In the genomic region with DNA sequence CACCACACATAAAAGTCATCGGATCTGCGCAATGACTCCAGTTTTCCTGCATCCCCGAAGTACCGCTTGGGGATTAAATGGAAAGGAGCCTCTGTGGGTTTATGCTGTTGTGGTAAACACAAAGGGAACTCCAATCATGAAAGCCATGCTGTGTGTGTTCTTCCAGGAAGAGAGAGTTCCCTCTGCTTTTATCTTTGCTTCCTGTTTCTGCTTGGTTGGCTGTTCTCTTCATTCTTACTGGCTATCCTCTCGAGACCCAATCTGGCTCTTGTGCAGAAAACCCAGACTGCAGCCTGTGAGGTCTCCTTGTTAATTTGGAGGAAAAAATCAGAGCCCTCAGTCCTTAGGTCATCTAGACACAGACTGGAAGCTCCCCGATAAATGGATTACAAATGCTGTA, we compare ENCODE assay signal across 23 mouse cellular contexts. TPM values are rescaled to one million over a fixed set of nuclear protein-coding genes. Genes with fewer than 3 reads are reported as not detected.
DNase-seq lines count a peak whose midpoint lies in the region; ATAC-seq lines count a peak whose summit lies in the region.
"Had no signal": no experiment of that assay in that cellular context is flagged by ENCODE, and none has a peak within 500 bp of the region (broad histone marks: within the 10 kb centered on the region; RNA-seq: fewer than 3 reads in every experiment).

No protein-coding gene starts in this region.

- H3K4me1 ChIP-seq in liver, embryonic 12.5 days: peaks cover 45% of the 10 kb centered on the region
- H3K4me1 ChIP-seq: forebrain, embryonic 10.5 days had no signal

- 43% methylated on average over 6 of the region's 6 CpGs for WGBS in liver, embryonic 12.5 days (ENCODE audit: insufficient replicate concordance)

- H3K4me2 ChIP-seq in liver, embryonic 12.5 days: peak overlapping the region; percentile 22; the same call in 1 of the 2 replicates
- H3K4me2 ChIP-seq: hindbrain, embryonic 14.5 days had no signal

- intact Hi-C loops in heart, postnatal 36 days (cut with DNase I): no loop called here

- no peaks in the 10 kb centered on the region for H3K9me3 ChIP-seq in liver, embryonic 12.5 days (replicated peaks)
- H3K9me3 ChIP-seq: embryonic facial prominence, embryonic 10.5 days; forebrain, embryonic 10.5 days; limb, embryonic 10.5 days had no signal

- no peak overlapping the region for H3K4me3 ChIP-seq in liver, embryonic 12.5 days
- H3K4me3 ChIP-seq: embryonic facial prominence, embryonic 10.5 days; forebrain, embryonic 10.5 days; limb, embryonic 10.5 days had no signal

- DNase-seq in heart, adult 18-20 months: peak; percentile 20 to 23
- DNase-seq in heart, postnatal 36 days: no peak
- DNase-seq in thymus, postnatal 0 days (ENCODE audit: low spot score): peak; percentile 10
- DNase-seq in thymus, adult 18-20 months: no peak
- DNase-seq in c-Kit-positive CD71-positive TER-119-positive erythroid progenitor cells, embryonic 14.5 days (ENCODE audit: low spot score): no peak
- DNase-seq in lung, postnatal 4 days: no peak
- no peak for DNase-seq in right cerebral cortex, adult 18-20 months
- DNase-seq: adrenal gland, postnatal 14 days; cerebellum, adult 11 months; cerebellum, adult 9-11 months; gastrocnemius, postnatal 14 days; kidney, adult 18-20 months; lung, adult 2 months; lung, postnatal 14 days; thymus, postnatal 25 days had no signal

- no peaks in the 10 kb centered on the region for H3K36me3 ChIP-seq in liver, embryonic 12.5 days
- H3K36me3 ChIP-seq: embryonic facial prominence, embryonic 10.5 days; forebrain, embryonic 10.5 days; limb, embryonic 10.5 days had no signal

- H3K9ac ChIP-seq in liver, embryonic 12.5 days: no peak overlapping the region
- H3K9ac ChIP-seq: hindbrain, embryonic 14.5 days had no signal

- no peak overlapping the region for H3K27ac ChIP-seq in liver, embryonic 12.5 days
- H3K27ac ChIP-seq: embryonic facial prominence, embryonic 10.5 days; forebrain, embryonic 10.5 days; hindbrain, embryonic 14.5 days; limb, embryonic 10.5 days; stomach, postnatal 0 days had no signal

- peaks cover 10% of the 10 kb centered on the region for H3K27me3 ChIP-seq in liver, embryonic 12.5 days (replicated peaks)

- ATAC-seq in liver, embryonic 12.5 days: no peak
- ATAC-seq: forebrain, embryonic 16.5 days; inflammation-experienced regulatory T-cells, adult 6 months had no signal

RNA-seq across cellular contexts. Expression of a gene that starts 29.3 kb away (rescaled TPM):
- total RNA-seq in heart, adult 18-20 months (2021): 10 to 100 TPM; 11.8 to 14.3 TPM
- 10 to 100 TPM; 16.2 to 17.5 TPM for total RNA-seq in heart, postnatal 36 days (2021)
- 25.1 and 25.5 TPM in 2 replicates for polyA plus RNA-seq in thymus, postnatal 0 days (2015; fragmentation: Nextera tagmentation; extraction: Ambion mirVana)
- 6.5 and 7.8 TPM in 2 replicates for polyA plus RNA-seq in liver, embryonic 12.5 days (2016; fragmentation: Nextera tagmentation; extraction: Ambion mirVana)

RNA-seq across cellular contexts. Expression of a gene that starts 38.9 kb away (rescaled TPM):
- 1 to 10 TPM in 1 of 2 experiments, under 1 TPM in 1; 0.55 to 1.7 TPM for total RNA-seq in heart, adult 18-20 months (2021)
- total RNA-seq in heart, postnatal 36 days (2021): under 1 TPM; 0.78 to 0.95 TPM
- polyA plus RNA-seq in thymus, postnatal 0 days (2015; fragmentation: Nextera tagmentation; extraction: Ambion mirVana): 1.5 TPM in 2 replicates
- 0.19 and 0.22 TPM in 2 replicates for polyA plus RNA-seq in liver, embryonic 12.5 days (2016; fragmentation: Nextera tagmentation; extraction: Ambion mirVana)

Comparison
In these comparisons a context has a peak if more than half of its experiments do, and no peak if none do; other contexts are left out.
1. DNase-seq: peak in heart, adult 18-20 months (2 of 2) and thymus, postnatal 0 days (single experiment); none in heart, postnatal 36 days (0 of 2), thymus, adult 18-20 months (0 of 2), c-Kit-positive CD71-positive TER-119-positive erythroid progenitor cells, embryonic 14.5 days (single experiment), lung, postnatal 4 days (0 of 2) and right cerebral cortex, adult 18-20 months (single experiment).